Mouse (Mus musculus): ENCODE data around the gene Acap2.

The Acap2 gene

GRCm38 (mm10) chr16:31205726-31206125, 4.7 kb upstream of the Acap2 start:
- no peak for DNase-seq (ENCODE audit: low read depth, low spot score)

GRCm38 (mm10) chr16:31205187-31205586, 4.1 kb upstream of the Acap2 start:
- DNase-seq (ENCODE audit: low read depth, low spot score): peak; percentile 43

GRCm38 (mm10) chr16:31204216-31204615, 3.2 kb upstream of the Acap2 start:
- no peak for DNase-seq (ENCODE audit: low read depth, low spot score)

- no peak for DNase-seq (ENCODE audit: low read depth, low spot score)
These were observed 659 bp upstream of the Acap2 start for GRCm38 (mm10) chr16:31201704-31202103.

- DNase-seq (ENCODE audit: low read depth, low spot score): peak; percentile 77
These were observed 887 bp downstream of the Acap2 start for GRCm38 (mm10) chr16:31199926-31200789.

GRCm38 (mm10) chr16:31199591-31199925, 1.5 kb downstream of the Acap2 start:
- DNase-seq (ENCODE audit: low read depth, low spot score): no peak

GRCm38 (mm10) chr16:31196971-31197370, 4.1 kb downstream of the Acap2 start:
- DNase-seq (ENCODE audit: low read depth, low spot score): no peak

- peak; percentile 44 for DNase-seq (ENCODE audit: low read depth, low spot score)
These were observed 8.5 kb downstream of the Acap2 start for GRCm38 (mm10) chr16:31192526-31192925.

GRCm38 (mm10) chr16:31191818-31192217, 9.2 kb downstream of the Acap2 start:
- no peak for DNase-seq (ENCODE audit: low read depth, low spot score)

GRCm38 (mm10) chr16:31190426-31190825, 10.6 kb downstream of the Acap2 start:
- DNase-seq (ENCODE audit: low read depth, low spot score): no peak

- no peak for DNase-seq (ENCODE audit: low read depth, low spot score)
These were observed 11.8 kb downstream of the Acap2 start for GRCm38 (mm10) chr16:31189291-31189690.

- no peak for DNase-seq (ENCODE audit: low read depth, low spot score)
These were observed 12.2 kb downstream of the Acap2 start for GRCm38 (mm10) chr16:31188799-31189198.

GRCm38 (mm10) chr16:31188270-31188669, 12.8 kb downstream of the Acap2 start:
- no peak for DNase-seq (ENCODE audit: low read depth, low spot score)

- no peak for DNase-seq (ENCODE audit: low read depth, low spot score)
These were observed 13.9 kb downstream of the Acap2 start for GRCm38 (mm10) chr16:31187192-31187591.

GRCm38 (mm10) chr16:31185757-31186156, 15.3 kb downstream of the Acap2 start:
- DNase-seq (ENCODE audit: low read depth, low spot score): no peak

GRCm38 (mm10) chr16:31184727-31185126, 16.3 kb downstream of the Acap2 start:
- no peak for DNase-seq (ENCODE audit: low read depth, low spot score)

GRCm38 (mm10) chr16:31182576-31182975, 18.5 kb downstream of the Acap2 start:
- no peak for DNase-seq (ENCODE audit: low read depth, low spot score)

- no peak for DNase-seq (ENCODE audit: low read depth, low spot score)
These were observed 20.2 kb downstream of the Acap2 start for GRCm38 (mm10) chr16:31180843-31181242.

- DNase-seq (ENCODE audit: low read depth, low spot score): no peak
These were observed 21.7 kb downstream of the Acap2 start for GRCm38 (mm10) chr16:31179384-31179783.

- DNase-seq (ENCODE audit: low read depth, low spot score): no peak
These were observed 26.0 kb downstream of the Acap2 start for GRCm38 (mm10) chr16:31174880-31175638.

- DNase-seq (ENCODE audit: low read depth, low spot score): no peak
These were observed 28.8 kb downstream of the Acap2 start for GRCm38 (mm10) chr16:31172229-31172628.

- DNase-seq (ENCODE audit: low read depth, low spot score): no peak
These were observed 29.6 kb downstream of the Acap2 start for GRCm38 (mm10) chr16:31171418-31171817.

GRCm38 (mm10) chr16:31170297-31170696, 30.7 kb downstream of the Acap2 start:
- peak; percentile 74 for DNase-seq (ENCODE audit: low read depth, low spot score)
